ENCODE assay signal across 15 mouse cellular contexts in genomic region chr2:93659705-93660308, GRCm38 (mm10). TPM values are rescaled to one million over a fixed set of nuclear protein-coding genes. Genes with fewer than 3 reads are reported as not detected.
DNase-seq lines count a peak whose midpoint lies in the region; ATAC-seq and TF ChIP-seq lines count a peak whose summit lies in the region.
"Had no signal": no experiment of that assay in that cellular context is flagged by ENCODE, and none has a peak within 500 bp of the region (broad histone marks: within the 10 kb centered on the region; RNA-seq: fewer than 3 reads in every experiment).

No protein-coding gene starts in this region.

- no peak overlapping the region for H3K27ac ChIP-seq in heart, embryonic 12.5 days (ENCODE audit: poor library complexity, severe bottlenecking)
- no peak overlapping the region for H3K27ac ChIP-seq in lung, embryonic 14.5 days (ENCODE audit: low read depth)
- H3K27ac ChIP-seq: embryonic facial prominence, embryonic 10.5 days; heart, embryonic 13.5 days; hindbrain, embryonic 12.5 days; liver, embryonic 14.5 days had no signal

- no peak overlapping the region for H3K4me2 ChIP-seq in heart, embryonic 12.5 days
- no peak overlapping the region for H3K4me2 ChIP-seq in lung, embryonic 14.5 days
- H3K4me2 ChIP-seq: heart, embryonic 13.5 days; hindbrain, embryonic 12.5 days had no signal

- DNase-seq in heart, postnatal 36 days = no peak
- DNase-seq in lung, embryonic 14.5 days = peak; percentile 76
- no peak for DNase-seq in lung, postnatal 10 days
- peak; percentile 47 for DNase-seq in retina, postnatal 1 day
- DNase-seq in retina, embryonic 14.5 days (ENCODE audit: low spot score) = no peak
- no peak for DNase-seq in gastrocnemius, postnatal 25 days
- DNase-seq: cerebellum, adult 9-11 months; gastrocnemius, postnatal 36 days had no signal

- H3K9ac ChIP-seq in heart, embryonic 12.5 days = no peak overlapping the region
- no peak overlapping the region for H3K9ac ChIP-seq in lung, embryonic 14.5 days
- H3K9ac ChIP-seq: heart, embryonic 13.5 days; hindbrain, embryonic 12.5 days; liver, embryonic 14.5 days had no signal

- intact Hi-C loops in heart, postnatal 36 days (cut with DNase I) = loop anchor here (1.0 to 10.0 kb wide), 4 partner anchors 127 to 435 kb away; no protein-coding TSS in a partner anchor

- no peaks in the 10 kb centered on the region for H3K36me3 ChIP-seq in heart, embryonic 12.5 days
- H3K36me3 ChIP-seq in lung, embryonic 14.5 days (ENCODE audit: insufficient read depth) = no peaks in the 10 kb centered on the region
- H3K36me3 ChIP-seq: heart, embryonic 13.5 days; hindbrain, embryonic 12.5 days had no signal

- H3K27me3 ChIP-seq in heart, embryonic 12.5 days (replicated peaks) = peaks cover 9% of the 10 kb centered on the region; the same call in 1 of the 2 replicates
- H3K27me3 ChIP-seq in lung, embryonic 14.5 days (ENCODE audit: insufficient read depth, low read length) = no peaks in the 10 kb centered on the region

- no peak for TF ChIP-seq CTCF in lung, embryonic 14.5 days (IDR thresholded peaks at IDR 0.05; ENCODE audit: low read depth)

- WGBS in heart, embryonic 12.5 days = 60% methylated on average over 6 of the region's 6 CpGs
- WGBS in lung, embryonic 14.5 days = 50% methylated on average over 6 of the region's 6 CpGs

- peak; percentile 31; the same call in 1 of the 2 replicates for ATAC-seq in heart, embryonic 12.5 days (ENCODE audit: insufficient number of reproducible peaks, low FRiP score)
- ATAC-seq in lung, embryonic 14.5 days (ENCODE audit: insufficient read depth) = peak; percentile 55; the same call in 1 of the 2 replicates
- ATAC-seq: activated CD4-positive, CD25-positive, alpha-beta regulatory T cell, adult 4 months; CD4-positive, CD25-positive, alpha-beta regulatory T cell, adult 4 months had no signal

- H3K4me3 ChIP-seq in heart, embryonic 12.5 days = no peak overlapping the region
- no peak overlapping the region for H3K4me3 ChIP-seq in lung, embryonic 14.5 days (ENCODE audit: low read depth, low read length)
- H3K4me3 ChIP-seq: embryonic facial prominence, embryonic 10.5 days; heart, embryonic 13.5 days; hindbrain, embryonic 12.5 days had no signal

- peaks cover 21% of the 10 kb centered on the region for H3K4me1 ChIP-seq in heart, embryonic 12.5 days (replicated peaks)
- H3K4me1 ChIP-seq in lung, embryonic 14.5 days (ENCODE audit: insufficient read depth) = no peaks in the 10 kb centered on the region

- H3K9me3 ChIP-seq in heart, embryonic 12.5 days (replicated peaks) = no peaks in the 10 kb centered on the region
- H3K9me3 ChIP-seq in lung, embryonic 14.5 days (ENCODE audit: low read depth, low read length) = no peaks in the 10 kb centered on the region
- H3K9me3 ChIP-seq: embryonic facial prominence, embryonic 10.5 days; heart, embryonic 13.5 days; hindbrain, embryonic 12.5 days had no signal

RNA-seq across cellular contexts. Expression of gene Alx4, which starts 17.6 kb away (rescaled TPM):
- 0.15 and 0.17 TPM in 2 replicates for polyA plus RNA-seq in heart, embryonic 12.5 days (2016; fragmentation: Nextera tagmentation; extraction: Ambion mirVana)
- total RNA-seq in heart, postnatal 36 days (2021) = under 1 TPM; 0.19 to 0.22 TPM
- polyA plus RNA-seq in lung, embryonic 14.5 days (2014; fragmentation: Nextera tagmentation; extraction: Ambion mirVana) = 0.11 and 0.18 TPM in 2 replicates
- under 1 TPM; 0.33 to 0.56 TPM for total RNA-seq in gastrocnemius, postnatal 25 days (2021)
- polyA plus RNA-seq: activated CD4-positive, CD25-positive, alpha-beta regulatory T cell, adult 4 months; CD4-positive, CD25-positive, alpha-beta regulatory T cell, adult 4 months had no signal

Comparison
In these comparisons a context has a peak if more than half of its experiments do, and no peak if none do; other contexts are left out.
1. DNase-seq: peak in lung, embryonic 14.5 days (single experiment) and retina, postnatal 1 day (single experiment); none in heart, postnatal 36 days (0 of 2), lung, postnatal 10 days (single experiment), retina, embryonic 14.5 days (single experiment) and gastrocnemius, postnatal 25 days (single experiment).